Mouse (Mus musculus): ENCODE results near the gene Agpat2.

The Agpat2 gene

GRCm38 (mm10) chr2:26603720-26604671 is at the start of gene Agpat2:
Gene Agpat2, minus strand, starts transcription at chr2:26604417.
- DNase-seq (ENCODE audit: low spot score) = peak; percentile 87

GRCm38 (mm10) chr2:26646643-26647293 is 42.6 kb upstream of the Agpat2 start:
- peak; percentile 74 for DNase-seq (ENCODE audit: low spot score)

- DNase-seq (ENCODE audit: low spot score) = no peak
These were observed 39.7 kb upstream of the Agpat2 start for GRCm38 (mm10) chr2:26643942-26644341.

GRCm38 (mm10) chr2:26641006-26641647 is 36.9 kb upstream of the Agpat2 start:
- DNase-seq (ENCODE audit: low spot score) = no peak

GRCm38 (mm10) chr2:26639838-26640830 is 35.9 kb upstream of the Agpat2 start:
- DNase-seq (ENCODE audit: low spot score) = peak; percentile 96

GRCm38 (mm10) chr2:26639083-26639482 is 34.9 kb upstream of the Agpat2 start:
- peak; percentile 24 for DNase-seq (ENCODE audit: low spot score)

- no peak for DNase-seq (ENCODE audit: low spot score)
These were observed 34.4 kb upstream of the Agpat2 start for GRCm38 (mm10) chr2:26638572-26638971.

- DNase-seq (ENCODE audit: low spot score) = no peak
These were observed 33.8 kb upstream of the Agpat2 start for GRCm38 (mm10) chr2:26638039-26638438.

GRCm38 (mm10) chr2:26637316-26637932 is 33.2 kb upstream of the Agpat2 start:
- no peak for DNase-seq (ENCODE audit: low spot score)

- DNase-seq (ENCODE audit: low spot score) = no peak
These were observed 32.1 kb upstream of the Agpat2 start for GRCm38 (mm10) chr2:26636325-26636635.

- DNase-seq (ENCODE audit: low spot score) = no peak
These were observed 31.5 kb upstream of the Agpat2 start for GRCm38 (mm10) chr2:26635489-26636324.

GRCm38 (mm10) chr2:26634629-26635488 is 30.6 kb upstream of the Agpat2 start:
- DNase-seq (ENCODE audit: low spot score) = no peak

GRCm38 (mm10) chr2:26633953-26634530 is 29.8 kb upstream of the Agpat2 start:
- no peak for DNase-seq (ENCODE audit: low spot score)

- no peak for DNase-seq (ENCODE audit: low spot score)
These were observed 28.6 kb upstream of the Agpat2 start for GRCm38 (mm10) chr2:26632541-26633395.

- no peak for DNase-seq (ENCODE audit: low spot score)
These were observed 24.7 kb upstream of the Agpat2 start for GRCm38 (mm10) chr2:26628792-26629437.

GRCm38 (mm10) chr2:26627921-26628739 is 23.9 kb upstream of the Agpat2 start, which contains the start of gene Fam69b:
Gene Fam69b, plus strand, starts transcription at chr2:26628457.
- DNase-seq (ENCODE audit: low spot score) = peak; percentile 77

All from ovary, postnatal 36 days (tissue).